Mouse (Mus musculus): ENCODE results near the gene V1rd19. TPM values are rescaled to one million over a fixed set of nuclear protein-coding genes. Genes with fewer than 3 reads are reported as not detected.
"Not testable (repeated sequence)": the region's sequence is repeated elsewhere in the genome, so short reads cannot be mapped to it uniquely, and the experiment has no call there.

V1rd19 gene
- polyA plus RNA-seq (2015; fragmentation: Nextera tagmentation; extraction: Ambion mirVana): not detected in 2 replicates

- no peak within 1 kb of the TSS for H3K9ac ChIP-seq
- H3K4me1 ChIP-seq: no peaks in the 10 kb centered on the region
- no peak within 1 kb of the TSS for H3K27ac ChIP-seq
- ATAC-seq (ENCODE audit: insufficient number of reproducible peaks, insufficient read depth, low FRiP score, low TSS enrichment, low read depth): no peak
- H3K27me3 ChIP-seq: no peaks in the 10 kb centered on the region
- no peaks in the 10 kb centered on the region for H3K36me3 ChIP-seq
- no peak within 1 kb of the TSS for H3K4me3 ChIP-seq
- H3K4me2 ChIP-seq: no peak within 1 kb of the TSS
- H3K9me3 ChIP-seq: no peaks in the 10 kb centered on the region; the same call in 1 of the 2 replicates
- 71% methylated on average over 2 of the region's 2 CpGs for WGBS
Observed at GRCm38 (mm10) chr7:24001391-24001790, at the start of gene V1rd19. Gene V1rd19, plus strand, starts transcription at chr7:24001691.

- H3K27ac ChIP-seq; H3K4me2 ChIP-seq; ATAC-seq (ENCODE audit: insufficient number of reproducible peaks, insufficient read depth, low FRiP score, low TSS enrichment, low read depth); H3K9ac ChIP-seq; H3K36me3 ChIP-seq; H3K27me3 ChIP-seq; H3K9me3 ChIP-seq; H3K4me1 ChIP-seq; H3K4me3 ChIP-seq: not testable (repeated sequence)
- 48% methylated on average over 3 of the region's 3 CpGs for WGBS
Observed at GRCm38 (mm10) chr7:23968044-23968443, 33.4 kb upstream of the V1rd19 start.

DNA sequence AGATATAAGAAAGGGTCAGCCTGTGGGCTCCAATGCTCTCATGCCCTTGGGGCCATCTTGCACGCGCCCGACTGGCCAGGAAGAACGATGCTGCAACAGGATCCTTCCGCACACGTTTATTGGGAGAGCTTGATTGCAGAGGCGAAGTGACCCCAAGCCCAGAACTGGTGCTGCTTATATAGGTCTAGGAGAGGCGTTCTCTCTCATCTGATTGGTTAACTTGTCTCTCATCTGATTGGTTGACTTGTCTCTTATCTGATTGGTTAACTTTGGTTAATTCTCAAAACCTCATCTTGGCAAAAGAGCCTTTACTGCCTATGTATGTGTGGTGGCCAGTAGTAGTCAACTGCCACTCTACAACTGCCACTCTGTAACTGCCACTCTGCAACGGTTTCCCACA lies 27.2 kb upstream of the V1rd19 start, which contains the start of gene Vmn1r181:
Gene Vmn1r181, plus strand, starts transcription at position 301 of the 400 bp plus-strand sequence.
- WGBS: 83% methylated on average over 9 of the region's 9 CpGs
- H3K4me1 ChIP-seq; H3K9ac ChIP-seq; H3K27me3 ChIP-seq; H3K27ac ChIP-seq; H3K4me2 ChIP-seq; H3K4me3 ChIP-seq; H3K36me3 ChIP-seq; ATAC-seq (ENCODE audit: insufficient number of reproducible peaks, insufficient read depth, low FRiP score, low TSS enrichment, low read depth); H3K9me3 ChIP-seq: not testable (repeated sequence)

DNA sequence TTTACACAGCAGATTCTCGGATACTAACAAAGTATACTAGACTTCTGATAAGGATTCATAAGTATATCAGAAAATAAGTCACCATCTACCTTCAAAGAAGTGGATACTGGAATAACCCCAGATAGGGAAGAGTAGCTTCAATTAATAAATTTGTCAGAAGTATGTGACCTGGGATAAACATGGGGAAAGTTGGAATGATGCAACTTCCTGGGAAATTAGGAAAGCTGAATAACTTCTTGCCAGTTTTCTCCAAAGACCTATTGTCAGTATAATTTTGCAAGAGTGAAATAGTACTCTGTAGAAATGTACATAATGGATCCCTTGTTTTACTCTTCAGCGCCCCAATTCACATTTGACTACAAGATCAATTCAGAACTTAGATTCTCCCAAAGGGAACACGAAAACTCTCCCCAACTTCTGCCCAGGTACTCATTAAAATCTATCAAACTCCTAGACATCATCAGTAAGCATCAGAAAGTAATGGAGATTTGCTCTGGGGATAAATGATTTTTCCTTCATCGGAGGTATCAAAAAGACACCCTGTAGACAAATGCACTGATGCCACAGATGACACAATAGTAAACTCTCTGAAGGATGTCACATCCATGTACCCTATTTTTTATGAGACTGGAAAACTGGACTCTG lies 51.3 kb downstream of the V1rd19 start, which contains the start of gene Vmn1r183:
Gene Vmn1r183, plus strand, starts transcription at position 595 of the 645 bp plus-strand sequence.
- Histone ChIP-seq H3K4me3 (no peak within 1 kb of the TSS), H3K4me2 (no peak within 1 kb of the TSS), H3K27ac (no peak within 1 kb of the TSS), H3K27me3 (no peaks in the 10 kb centered on the region), H3K4me1 (no peaks in the 10 kb centered on the region), H3K9ac (no peak within 1 kb of the TSS), H3K36me3 (no peaks in the 10 kb centered on the region), H3K9me3 (no peaks in the 10 kb centered on the region)
- ATAC-seq (ENCODE audit: insufficient number of reproducible peaks, insufficient read depth, low FRiP score, low TSS enrichment, low read depth): no peak
- WGBS: 74% methylated on average over 4 of the region's 4 CpGs

Other genes with a start within 250 kb of the V1rd19 start
- not detected in 2 replicates for gene Vmn1r174, start 249.4 kb upstream of the V1rd19 start, polyA plus RNA-seq (2015; fragmentation: Nextera tagmentation; extraction: Ambion mirVana)
- not detected in 2 replicates for gene Vmn1r175, start 191.0 kb upstream of the V1rd19 start, polyA plus RNA-seq (2015; fragmentation: Nextera tagmentation; extraction: Ambion mirVana)
- not detected in 2 replicates for gene Vmn1r176, start 164.3 kb upstream of the V1rd19 start, polyA plus RNA-seq (2015; fragmentation: Nextera tagmentation; extraction: Ambion mirVana)
- gene Vmn1r177, start 135.2 kb upstream of the V1rd19 start, polyA plus RNA-seq (2015; fragmentation: Nextera tagmentation; extraction: Ambion mirVana): not detected in 2 replicates
- not detected in 2 replicates for gene Vmn1r178, start 109.7 kb upstream of the V1rd19 start, polyA plus RNA-seq (2015; fragmentation: Nextera tagmentation; extraction: Ambion mirVana)
- not detected in 2 replicates for gene Vmn1r179, start 74.7 kb upstream of the V1rd19 start, polyA plus RNA-seq (2015; fragmentation: Nextera tagmentation; extraction: Ambion mirVana)
- gene Vmn1r180, start 51.1 kb upstream of the V1rd19 start, polyA plus RNA-seq (2015; fragmentation: Nextera tagmentation; extraction: Ambion mirVana): not detected in 2 replicates
- gene Vmn1r181, start 27.1 kb upstream of the V1rd19 start, polyA plus RNA-seq (2015; fragmentation: Nextera tagmentation; extraction: Ambion mirVana): not detected in 2 replicates
- not detected in 2 replicates for gene Vmn1r183, start 51.6 kb downstream of the V1rd19 start, polyA plus RNA-seq (2015; fragmentation: Nextera tagmentation; extraction: Ambion mirVana)
- 23.8 and 25.4 TPM in 2 replicates for gene Zfp180, start 80.2 kb downstream of the V1rd19 start, polyA plus RNA-seq (2015; fragmentation: Nextera tagmentation; extraction: Ambion mirVana)
- gene Zfp112, start 110.6 kb downstream of the V1rd19 start, polyA plus RNA-seq (2015; fragmentation: Nextera tagmentation; extraction: Ambion mirVana): 10.1 and 12.4 TPM in 2 replicates
- gene Zfp235, start 132.5 kb downstream of the V1rd19 start, polyA plus RNA-seq (2015; fragmentation: Nextera tagmentation; extraction: Ambion mirVana): 18.8 and 21.9 TPM in 2 replicates
- 7.2 and 9.4 TPM in 2 replicates for gene Zfp114, start 173.4 kb downstream of the V1rd19 start, polyA plus RNA-seq (2015; fragmentation: Nextera tagmentation; extraction: Ambion mirVana)
- 10.8 and 12.4 TPM in 2 replicates for gene Zfp111, start 209.8 kb downstream of the V1rd19 start, polyA plus RNA-seq (2015; fragmentation: Nextera tagmentation; extraction: Ambion mirVana)
- 6.1 and 6.4 TPM in 2 replicates for gene Zfp109, start 235.9 kb downstream of the V1rd19 start, polyA plus RNA-seq (2015; fragmentation: Nextera tagmentation; extraction: Ambion mirVana)